Mouse (Mus musculus): ENCODE measurements at regions not wholly inside any gene's neighbourhood (a gene's known extent, or its start where the extent isn't known, plus 50 kb on each side); places are given as distances from the start of the nearest gene placed in this dataset.
A peak's percentile ranks its signal among the peaks of the same experiment; 100 is the strongest.

DNA sequence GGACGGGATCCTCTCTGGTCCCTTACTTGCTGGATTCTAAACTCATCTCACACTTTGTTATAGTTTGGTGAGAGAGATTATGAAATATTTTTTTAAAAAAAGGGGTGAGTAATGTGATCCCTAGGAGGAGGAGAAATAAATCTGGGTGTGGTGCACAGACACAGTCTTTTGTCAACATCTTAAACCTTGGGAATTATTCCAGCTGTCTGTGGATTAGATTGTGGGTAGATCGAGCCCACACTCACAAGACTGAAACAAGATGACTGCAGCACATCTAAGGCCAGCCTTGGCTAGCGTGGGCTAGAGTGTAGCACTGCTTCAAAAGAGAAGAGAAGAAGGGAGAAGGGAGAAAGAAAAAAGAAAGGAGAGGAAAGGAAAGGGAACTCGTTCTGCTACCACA, 70.4 kb upstream of the Il12b start:
- TF ChIP-seq POLR2A (IDR thresholded peaks at IDR 0.05; ENCODE audit: borderline replicate concordance, insufficient read depth, low read length), result no peak
- TF ChIP-seq CTCF (IDR thresholded peaks at IDR 0.05; ENCODE audit: borderline replicate concordance, insufficient read depth, low read depth, low read length), result no peak
- DNase-seq, result no peak
- H3K27ac ChIP-seq (ENCODE audit: insufficient read depth, low read length), result no peak overlapping the region
- H3K4me3 ChIP-seq (replicated peaks; ENCODE audit: insufficient read depth, low read depth, low read length), result no peak overlapping the region
- H3K27me3 ChIP-seq (ENCODE audit: control insufficient read depth, insufficient read depth, low read length), result no peaks in the 10 kb centered on the region; the same call in 1 of the 2 replicates
- WGBS, result 72% methylated on average over 4 of the region's 4 CpGs
- no peaks in the 10 kb centered on the region for H3K4me1 ChIP-seq (ENCODE audit: control insufficient read depth, insufficient read depth, low read length)

DNA sequence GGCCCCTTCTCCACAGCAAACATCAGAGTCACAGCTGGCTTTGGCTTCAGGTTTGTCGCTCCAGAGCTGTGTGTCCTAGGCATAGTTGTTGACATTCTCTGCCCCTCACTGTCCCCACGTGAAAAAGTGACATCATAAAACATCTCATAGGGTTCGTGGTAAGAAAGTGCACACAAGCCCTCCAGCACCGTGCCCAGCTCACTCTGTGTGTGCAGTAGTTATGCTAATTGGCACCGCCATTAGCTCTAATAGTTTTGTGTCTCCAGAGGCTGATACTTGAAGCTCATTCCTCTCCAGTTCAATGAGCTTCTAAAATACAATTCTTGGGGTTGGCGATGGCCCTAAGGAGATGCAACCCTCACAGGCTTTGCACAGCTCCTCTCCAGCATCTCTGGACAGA, 69.4 kb upstream of the Il12b start:
- Histone ChIP-seq H3K27me3 (ENCODE audit: control insufficient read depth, insufficient read depth, low read length) (no peaks in the 10 kb centered on the region; the same call in 1 of the 2 replicates), H3K4me1 (ENCODE audit: control insufficient read depth, insufficient read depth, low read length) (no peaks in the 10 kb centered on the region), H3K27ac (ENCODE audit: insufficient read depth, low read length) (no peak overlapping the region), H3K4me3 (replicated peaks; ENCODE audit: insufficient read depth, low read depth, low read length) (no peak overlapping the region)
- no peak for DNase-seq
- WGBS, result 70% methylated on average over 6 of the region's 6 CpGs
- TF ChIP-seq CTCF (IDR thresholded peaks at IDR 0.05; ENCODE audit: borderline replicate concordance, insufficient read depth, low read depth, low read length) (no peak), POLR2A (IDR thresholded peaks at IDR 0.05; ENCODE audit: borderline replicate concordance, insufficient read depth, low read length) (no peak)

DNA sequence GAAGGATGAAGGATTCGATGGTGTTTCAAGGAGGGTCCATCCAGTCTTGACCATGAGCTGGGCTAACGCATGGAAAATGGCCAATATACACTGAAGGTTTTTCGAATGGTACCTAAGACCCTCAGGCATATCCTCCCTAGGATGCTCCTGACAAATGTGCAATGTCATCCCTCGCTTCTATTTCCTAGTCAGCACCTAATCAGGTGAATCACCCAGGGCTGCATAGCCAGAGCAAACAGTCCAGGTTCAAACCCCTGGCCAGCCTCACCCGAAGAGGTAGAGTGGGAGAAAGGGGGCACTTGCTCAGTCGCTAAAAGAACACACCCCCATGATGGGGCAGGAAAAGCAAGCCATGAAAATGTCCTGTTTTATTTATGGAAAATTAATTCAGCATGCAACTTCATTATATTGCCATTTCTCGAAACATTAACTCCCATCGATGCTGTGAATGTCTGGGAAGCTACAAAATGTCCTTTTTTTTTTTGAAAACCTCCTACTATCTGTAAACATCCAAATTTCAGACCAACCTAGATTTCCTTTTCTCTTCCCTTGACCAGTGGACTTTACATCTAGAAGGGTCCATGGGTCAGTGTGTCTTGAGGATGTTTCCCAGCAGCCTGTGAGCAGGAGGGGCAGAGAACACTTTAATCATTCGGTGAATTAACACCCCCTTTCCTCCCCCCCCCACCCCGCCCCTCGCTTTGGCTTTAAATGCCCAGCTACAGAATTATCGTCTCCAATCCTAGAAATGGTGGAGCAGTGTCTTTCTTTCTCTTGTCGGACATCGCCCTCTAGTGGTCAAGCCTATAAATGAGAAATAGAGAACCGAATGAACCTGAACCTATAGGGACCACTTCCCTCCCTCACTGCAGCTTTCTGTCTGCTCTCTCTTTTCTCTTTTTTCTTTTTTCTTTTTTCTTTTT, 68.8 kb upstream of the Il12b start:
- TF ChIP-seq CTCF (IDR thresholded peaks at IDR 0.05; ENCODE audit: borderline replicate concordance, insufficient read depth, low read depth, low read length) (peak; percentile 54; the same call in 1 of the 2 replicates), POLR2A (IDR thresholded peaks at IDR 0.05; ENCODE audit: borderline replicate concordance, insufficient read depth, low read length) (no peak)
- DNase-seq, result peak; percentile 30 to 46
- no peaks in the 10 kb centered on the region; the same call in 1 of the 2 replicates for H3K27me3 ChIP-seq (ENCODE audit: control insufficient read depth, insufficient read depth, low read length)
- no peaks in the 10 kb centered on the region for H3K4me1 ChIP-seq (ENCODE audit: control insufficient read depth, insufficient read depth, low read length)
- WGBS, result 39% methylated on average over 15 of the region's 15 CpGs
- no peak overlapping the region for H3K27ac ChIP-seq (ENCODE audit: insufficient read depth, low read length)
- H3K4me3 ChIP-seq (replicated peaks; ENCODE audit: insufficient read depth, low read depth, low read length), result no peak overlapping the region

DNA sequence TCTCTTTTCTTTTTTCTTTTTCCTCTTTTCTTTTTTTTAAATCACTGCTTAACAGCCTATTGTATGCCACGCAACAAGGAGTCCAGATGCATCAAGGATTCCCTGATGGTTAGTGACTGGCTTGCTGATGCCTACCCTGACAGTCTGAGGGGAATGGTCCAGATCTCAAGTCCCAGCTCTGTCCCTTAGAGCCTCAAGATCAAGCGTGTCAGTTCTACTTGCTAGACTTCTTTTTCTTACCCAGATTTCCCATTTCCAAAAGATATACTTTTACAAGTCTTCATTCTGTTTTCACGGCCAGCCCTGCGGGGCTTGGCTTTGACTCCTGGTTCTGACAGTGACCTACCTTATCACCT, 68.1 kb upstream of the Il12b start:
- 61% methylated on average over 4 of the region's 4 CpGs for WGBS

DNA sequence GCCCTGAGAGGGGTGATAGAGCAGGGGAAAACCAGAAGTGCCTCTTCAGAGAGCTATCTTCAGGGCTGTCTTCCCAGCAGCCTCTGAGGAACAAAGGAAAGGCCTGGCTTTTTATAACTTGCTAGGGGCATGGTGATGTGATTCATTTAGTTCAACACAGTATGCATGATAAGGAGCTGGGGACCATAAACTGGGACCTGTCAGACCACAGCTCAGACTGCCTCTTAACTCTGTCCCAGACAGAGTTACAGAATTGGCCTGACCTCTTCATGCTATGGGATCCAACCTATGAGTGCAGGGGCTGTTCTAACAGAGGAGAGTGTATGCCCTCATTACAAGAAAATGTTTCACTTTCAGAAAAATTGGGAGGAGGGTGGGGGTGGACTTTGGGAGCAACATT, 59.3 kb upstream of the Il12b start:
- Histone ChIP-seq H3K4me1 (ENCODE audit: control insufficient read depth, insufficient read depth, low read length) (no peaks in the 10 kb centered on the region), H3K27ac (ENCODE audit: insufficient read depth, low read length) (no peak overlapping the region), H3K27me3 (ENCODE audit: control insufficient read depth, insufficient read depth, low read length) (no peaks in the 10 kb centered on the region; the same call in 1 of the 2 replicates), H3K4me3 (replicated peaks; ENCODE audit: insufficient read depth, low read depth, low read length) (no peak overlapping the region)
- TF ChIP-seq CTCF (IDR thresholded peaks at IDR 0.05; ENCODE audit: borderline replicate concordance, insufficient read depth, low read depth, low read length) (no peak), POLR2A (IDR thresholded peaks at IDR 0.05; ENCODE audit: borderline replicate concordance, insufficient read depth, low read length) (no peak)
- DNase-seq, result no peak

More for the DNA sequence above, 68.1 kb upstream of the Il12b start:
- Histone ChIP-seq H3K27ac (ENCODE audit: insufficient read depth, low read length) (no peak overlapping the region), H3K4me3 (replicated peaks; ENCODE audit: insufficient read depth, low read depth, low read length) (no peak overlapping the region), H3K4me1 (ENCODE audit: control insufficient read depth, insufficient read depth, low read length) (no peaks in the 10 kb centered on the region), H3K27me3 (ENCODE audit: control insufficient read depth, insufficient read depth, low read length) (no peaks in the 10 kb centered on the region; the same call in 1 of the 2 replicates)
- TF ChIP-seq POLR2A (IDR thresholded peaks at IDR 0.05; ENCODE audit: borderline replicate concordance, insufficient read depth, low read length) (no peak), CTCF (IDR thresholded peaks at IDR 0.05; ENCODE audit: borderline replicate concordance, insufficient read depth, low read depth, low read length) (no peak)
- DNase-seq, result no peak

DNA sequence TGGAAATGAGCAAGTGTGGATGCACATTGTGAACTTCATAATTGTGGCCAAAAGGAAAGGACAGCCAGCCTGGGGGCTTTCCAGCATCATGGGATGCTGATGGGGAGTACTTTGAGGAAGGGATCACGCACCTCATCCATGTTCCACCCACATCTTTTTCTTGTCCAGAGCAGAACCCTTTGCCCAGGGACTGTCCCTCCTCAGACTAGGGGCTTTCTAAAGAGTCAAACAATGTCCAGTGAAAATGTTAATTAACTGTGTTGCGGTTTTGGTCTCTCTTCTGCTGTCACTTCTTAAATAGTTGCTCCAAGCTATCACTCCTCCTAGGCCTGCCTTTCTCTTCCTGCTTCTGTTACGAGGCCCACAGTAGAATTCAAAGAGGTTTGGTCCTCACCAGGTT, 51.6 kb upstream of the Il12b start:
- H3K4me3 ChIP-seq (replicated peaks; ENCODE audit: insufficient read depth, low read depth, low read length), result no peak overlapping the region
- TF ChIP-seq CTCF (IDR thresholded peaks at IDR 0.05; ENCODE audit: borderline replicate concordance, insufficient read depth, low read depth, low read length) (no peak), POLR2A (IDR thresholded peaks at IDR 0.05; ENCODE audit: borderline replicate concordance, insufficient read depth, low read length) (no peak)
- no peaks in the 10 kb centered on the region for H3K27me3 ChIP-seq (ENCODE audit: control insufficient read depth, insufficient read depth, low read length)
- H3K4me1 ChIP-seq (ENCODE audit: control insufficient read depth, insufficient read depth, low read length), result no peaks in the 10 kb centered on the region
- H3K27ac ChIP-seq (ENCODE audit: insufficient read depth, low read length), result no peak overlapping the region
- no peak for DNase-seq
- 64% methylated on average over 3 of the region's 3 CpGs for WGBS

DNA sequence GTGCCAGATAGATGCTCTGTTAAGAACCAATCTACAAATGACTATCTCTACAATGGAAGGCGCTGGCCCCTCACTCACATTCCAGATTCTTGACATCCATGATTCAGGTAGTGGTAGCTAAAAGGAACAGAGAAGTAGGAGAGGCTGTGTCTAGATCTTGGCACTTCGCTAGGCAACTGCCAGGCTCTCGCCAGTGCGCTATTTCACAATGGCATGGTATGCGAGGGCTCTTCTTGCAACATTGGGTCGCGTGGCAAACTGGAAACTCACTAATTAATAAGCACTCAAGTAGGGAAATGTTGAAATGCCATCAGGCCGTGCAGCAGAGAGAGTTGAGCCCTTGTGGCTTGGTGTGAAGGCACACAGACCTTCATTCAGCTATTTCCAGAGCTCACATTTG, 50.3 kb upstream of the Il12b start:
- Histone ChIP-seq H3K4me3 (replicated peaks; ENCODE audit: insufficient read depth, low read depth, low read length) (no peak overlapping the region), H3K27me3 (ENCODE audit: control insufficient read depth, insufficient read depth, low read length) (no peaks in the 10 kb centered on the region), H3K4me1 (ENCODE audit: control insufficient read depth, insufficient read depth, low read length) (no peaks in the 10 kb centered on the region), H3K27ac (ENCODE audit: insufficient read depth, low read length) (no peak overlapping the region)
- 73% methylated on average over 8 of the region's 8 CpGs for WGBS
- TF ChIP-seq POLR2A (IDR thresholded peaks at IDR 0.05; ENCODE audit: borderline replicate concordance, insufficient read depth, low read length), result no peak
- no peak for TF ChIP-seq CTCF (IDR thresholded peaks at IDR 0.05; ENCODE audit: borderline replicate concordance, insufficient read depth, low read depth, low read length)
- DNase-seq, result no peak
